Mouse (Mus musculus): ENCODE measurements around the gene Cyp2f2. TPM values are rescaled to one million over a fixed set of nuclear protein-coding genes. Genes with fewer than 3 reads are reported as not detected.

Gene Cyp2f2
- total and polyA plus RNA-seq, 2 experiments: 658 to 2,426 TPM

GRCm38 (mm10) chr7:27174896-27175295 lies 55.2 kb downstream of the Cyp2f2 start:
- TF ChIP-seq POLR2A (IDR thresholded peaks at IDR 0.05; ENCODE audit: extremely low read depth, insufficient read depth, low read length): no peak
- no peak for TF ChIP-seq CTCF (IDR thresholded peaks at IDR 0.05; ENCODE audit: low read depth, low read length)
- Histone ChIP-seq H3K27ac (replicated peaks; ENCODE audit: insufficient read depth, low read depth, low read length) (no peak overlapping the region), H3K4me1 (ENCODE audit: control insufficient read depth, insufficient read depth, low read length) (peaks cover 8% of the 10 kb centered on the region), H3K79me2 (ENCODE audit: control insufficient read depth, insufficient read depth, low read length) (no peaks in the 10 kb centered on the region), H3K9ac (ENCODE audit: low read depth, low read length) (no peak overlapping the region), H3K27me3 (ENCODE audit: control insufficient read depth, insufficient read depth, low read length) (no peaks in the 10 kb centered on the region), H3K36me3 (ENCODE audit: control insufficient read depth, insufficient read depth, low read length) (no peaks in the 10 kb centered on the region; the same call in 1 of the 2 replicates), H3K4me3 (ENCODE audit: insufficient read depth, low read depth, low read length) (no peak overlapping the region)
- 87% methylated on average over 7 of the region's 7 CpGs for WGBS
- DNase-seq (ENCODE audit: extremely low read depth, low read depth, low spot score): no peak

- Histone ChIP-seq H3K27ac (replicated peaks; ENCODE audit: insufficient read depth, low read depth, low read length) (peak overlapping the region; percentile 78), H3K9ac (ENCODE audit: low read depth, low read length) (peak overlapping the region; percentile 4), H3K4me3 (ENCODE audit: insufficient read depth, low read depth, low read length) (peak overlapping the region; percentile 81; the same call in 1 of the 2 replicates), H3K4me1 (ENCODE audit: control insufficient read depth, insufficient read depth, low read length) (peaks cover 13% of the 10 kb centered on the region), H3K36me3 (ENCODE audit: control insufficient read depth, insufficient read depth, low read length) (no peaks in the 10 kb centered on the region; the same call in 1 of the 2 replicates), H3K27me3 (ENCODE audit: control insufficient read depth, insufficient read depth, low read length) (no peaks in the 10 kb centered on the region), H3K79me2 (ENCODE audit: control insufficient read depth, insufficient read depth, low read length) (no peaks in the 10 kb centered on the region)
- no peak for DNase-seq (ENCODE audit: extremely low read depth, low read depth, low spot score)
- TF ChIP-seq CTCF (IDR thresholded peaks at IDR 0.05; ENCODE audit: low read depth, low read length) (no peak), POLR2A (IDR thresholded peaks at IDR 0.05; ENCODE audit: extremely low read depth, insufficient read depth, low read length) (no peak)
- 7% methylated on average over 4 of the region's 4 CpGs for WGBS
Observed at GRCm38 (mm10) chr7:27177942-27178323, 58.2 kb downstream of the Cyp2f2 start.

- under 1% methylated on average over 53 of the region's 53 CpGs for WGBS
- TF ChIP-seq POLR2A (IDR thresholded peaks at IDR 0.05; ENCODE audit: extremely low read depth, insufficient read depth, low read length): no peak
- TF ChIP-seq CTCF (IDR thresholded peaks at IDR 0.05; ENCODE audit: low read depth, low read length): peak; percentile 70
Observed at GRCm38 (mm10) chr7:27178324-27179216, 58.9 kb downstream of the Cyp2f2 start, which contains the start of gene Rab4b. Gene Rab4b, minus strand, starts transcription at chr7:27178896.

DNA sequence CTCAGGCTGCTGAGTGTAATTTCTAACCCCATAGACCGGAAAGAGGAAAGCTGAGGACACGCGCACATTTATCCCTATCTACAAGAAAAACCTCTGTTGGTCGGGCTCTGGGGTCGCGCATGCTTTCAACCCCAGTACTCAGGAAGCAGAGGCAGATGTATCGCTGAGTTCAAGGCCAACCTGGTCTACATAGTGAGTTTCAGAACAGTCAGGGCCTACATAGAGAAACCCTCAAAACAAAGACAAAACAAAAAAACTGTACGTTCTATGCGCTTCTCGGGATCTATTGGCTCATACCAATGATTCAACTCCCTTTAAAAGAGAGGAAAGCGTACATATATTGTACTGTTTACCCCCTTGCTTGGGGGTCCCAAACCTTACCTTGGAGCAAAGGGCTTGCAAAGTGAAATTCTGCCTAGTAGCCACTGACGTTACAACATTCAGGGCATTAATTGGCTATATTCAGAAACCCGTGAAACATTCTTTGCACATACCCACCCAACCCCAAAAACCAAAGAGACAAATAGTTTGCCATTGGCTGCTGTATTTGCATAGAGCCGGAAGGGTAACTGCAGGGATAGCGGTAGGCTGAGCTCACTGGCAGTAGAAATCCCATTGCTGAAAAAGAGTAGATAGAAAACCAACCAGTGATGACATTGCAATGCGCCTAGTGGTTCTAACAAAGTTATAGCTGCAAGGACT lies 59.7 kb downstream of the Cyp2f2 start:
- 30% methylated on average over 16 of the region's 16 CpGs for WGBS
- Histone ChIP-seq H3K79me2 (ENCODE audit: control insufficient read depth, insufficient read depth, low read length) (no peaks in the 10 kb centered on the region), H3K27me3 (ENCODE audit: control insufficient read depth, insufficient read depth, low read length) (no peaks in the 10 kb centered on the region), H3K36me3 (ENCODE audit: control insufficient read depth, insufficient read depth, low read length) (no peaks in the 10 kb centered on the region), H3K9ac (ENCODE audit: low read depth, low read length) (no peak overlapping the region), H3K27ac (replicated peaks; ENCODE audit: insufficient read depth, low read depth, low read length) (peak overlapping the region; percentile 60), H3K4me3 (ENCODE audit: insufficient read depth, low read depth, low read length) (peak overlapping the region; percentile 5; the same call in 1 of the 2 replicates), H3K4me1 (ENCODE audit: control insufficient read depth, insufficient read depth, low read length) (peaks cover 13% of the 10 kb centered on the region)
- DNase-seq (ENCODE audit: extremely low read depth, low read depth, low spot score): peak; percentile 52
- no peak for TF ChIP-seq CTCF (IDR thresholded peaks at IDR 0.05; ENCODE audit: low read depth, low read length)
- no peak for TF ChIP-seq POLR2A (IDR thresholded peaks at IDR 0.05; ENCODE audit: extremely low read depth, insufficient read depth, low read length)

More at GRCm38 (mm10) chr7:27178324-27179216, 58.9 kb downstream of the Cyp2f2 start, which contains the start of gene Rab4b:
- Histone ChIP-seq H3K9ac (ENCODE audit: low read depth, low read length) (peak within 1 kb of the TSS; percentile 80), H3K4me3 (ENCODE audit: insufficient read depth, low read depth, low read length) (peak within 1 kb of the TSS; percentile 81), H3K79me2 (ENCODE audit: control insufficient read depth, insufficient read depth, low read length) (no peaks in the 10 kb centered on the region), H3K27me3 (ENCODE audit: control insufficient read depth, insufficient read depth, low read length) (no peaks in the 10 kb centered on the region), H3K4me1 (ENCODE audit: control insufficient read depth, insufficient read depth, low read length) (peaks cover 13% of the 10 kb centered on the region), H3K36me3 (ENCODE audit: control insufficient read depth, insufficient read depth, low read length) (no peaks in the 10 kb centered on the region; the same call in 1 of the 2 replicates), H3K27ac (replicated peaks; ENCODE audit: insufficient read depth, low read depth, low read length) (peak within 1 kb of the TSS; percentile 78)
- peak; percentile 98 for DNase-seq (ENCODE audit: extremely low read depth, low read depth, low spot score)

DNA sequence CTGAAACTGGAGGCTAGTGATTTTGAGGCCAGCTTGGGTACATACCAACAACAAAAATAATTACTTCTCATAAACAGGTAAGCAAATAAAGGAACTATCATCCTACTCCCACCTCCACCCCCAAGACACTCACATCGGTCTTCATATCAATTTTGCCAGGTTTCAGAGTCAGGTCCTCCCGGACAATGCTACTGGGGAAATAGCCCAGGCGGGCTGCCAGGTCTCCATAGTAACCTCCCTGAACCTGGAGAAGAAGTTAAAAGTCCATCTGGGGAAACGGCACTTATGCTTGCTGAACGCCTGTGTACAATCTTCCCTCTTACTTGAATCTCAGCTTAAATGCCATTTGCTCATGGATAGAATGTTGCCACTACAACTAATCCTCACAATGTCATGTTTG lies 60.3 kb downstream of the Cyp2f2 start:
- no peak for TF ChIP-seq CTCF (IDR thresholded peaks at IDR 0.05; ENCODE audit: low read depth, low read length)
- no peak for TF ChIP-seq POLR2A (IDR thresholded peaks at IDR 0.05; ENCODE audit: extremely low read depth, insufficient read depth, low read length)
- WGBS: 9% methylated on average over 5 of the region's 5 CpGs
- peak; percentile 90 for DNase-seq (ENCODE audit: extremely low read depth, low read depth, low spot score)

More for the DNA sequence above, 60.3 kb downstream of the Cyp2f2 start:
- Histone ChIP-seq H3K27ac (replicated peaks; ENCODE audit: insufficient read depth, low read depth, low read length) (peak overlapping the region; percentile 60), H3K27me3 (ENCODE audit: control insufficient read depth, insufficient read depth, low read length) (no peaks in the 10 kb centered on the region), H3K79me2 (ENCODE audit: control insufficient read depth, insufficient read depth, low read length) (no peaks in the 10 kb centered on the region), H3K4me1 (ENCODE audit: control insufficient read depth, insufficient read depth, low read length) (peaks cover 13% of the 10 kb centered on the region), H3K36me3 (ENCODE audit: control insufficient read depth, insufficient read depth, low read length) (no peaks in the 10 kb centered on the region), H3K4me3 (ENCODE audit: insufficient read depth, low read depth, low read length) (no peak overlapping the region), H3K9ac (ENCODE audit: low read depth, low read length) (no peak overlapping the region)
